Mouse (Mus musculus): ENCODE results near the gene Lzts3.

Gene Lzts3

DNA sequence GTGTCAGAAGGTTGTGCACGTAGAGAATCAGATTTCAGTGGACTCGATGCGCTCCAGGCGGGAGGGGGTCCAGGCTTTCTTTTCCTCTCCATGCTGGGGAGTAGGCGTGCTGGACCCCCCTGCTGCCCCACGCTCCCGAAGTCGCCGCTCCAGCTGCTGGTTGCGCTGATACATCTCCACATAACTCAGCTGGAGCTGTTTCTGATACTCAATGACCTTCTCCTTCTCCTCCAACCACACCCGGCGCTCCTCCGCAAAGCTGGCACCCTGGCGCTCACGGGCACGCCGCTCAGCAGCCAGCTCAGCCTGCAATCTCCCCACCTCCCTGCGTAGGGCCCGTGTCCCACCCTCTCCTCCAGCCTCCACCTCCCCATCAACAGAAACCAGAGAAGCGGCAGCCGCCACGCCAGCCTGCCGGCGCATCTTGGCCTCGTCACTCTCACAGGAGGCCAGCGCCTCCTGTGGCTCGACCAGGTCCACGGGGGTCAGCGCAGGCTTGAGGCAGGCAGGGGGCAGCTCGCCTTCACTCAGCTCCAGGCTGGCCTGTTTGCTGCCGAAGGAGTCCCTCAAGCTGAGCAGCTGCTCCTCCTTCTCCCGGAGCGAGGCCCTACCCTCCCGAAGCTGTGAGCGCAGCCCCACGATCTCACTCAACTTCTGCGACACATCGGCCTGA lies 7.7 kb downstream of the Lzts3 start:
- no peak for DNase-seq

GRCm38 (mm10) chr2:130634006-130634738 lies 8.4 kb downstream of the Lzts3 start:
- DNase-seq = no peak

DNA sequence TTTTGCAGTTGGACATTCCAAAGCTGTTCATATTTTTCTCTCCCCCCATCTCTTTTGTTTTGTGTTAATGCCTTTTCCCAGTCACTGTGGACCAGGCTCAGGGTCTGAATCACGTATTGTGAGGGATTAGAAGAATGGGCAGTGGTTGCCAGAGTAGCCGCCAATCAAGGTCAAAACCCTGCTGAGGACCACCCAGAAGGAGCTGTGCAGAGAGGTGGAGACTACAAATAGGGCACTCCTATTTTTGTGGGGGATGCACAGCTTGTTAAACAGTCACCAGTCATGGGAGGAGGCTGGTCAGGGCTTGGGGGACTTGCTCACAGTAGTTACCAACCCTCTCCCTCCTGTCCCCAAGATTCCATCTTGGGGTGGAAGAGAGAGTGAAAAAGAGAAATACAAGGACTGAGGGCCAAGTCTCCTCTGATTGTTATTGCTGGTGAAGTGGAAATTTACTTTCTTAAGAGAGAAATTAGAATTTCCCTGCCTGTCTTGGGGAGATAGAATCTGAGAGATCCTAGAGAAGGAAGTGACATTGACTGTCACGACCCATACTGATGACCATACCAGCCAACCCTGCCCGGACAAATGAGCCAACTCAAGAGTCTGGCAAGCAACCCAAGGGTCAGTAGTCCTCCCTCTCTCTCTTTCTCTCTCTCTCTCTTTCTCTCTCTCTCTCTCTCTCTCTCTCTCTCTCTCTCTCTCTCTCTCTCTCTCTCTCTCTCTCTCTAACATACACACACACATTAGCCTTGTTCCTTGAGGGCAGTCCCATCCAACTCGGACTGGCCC lies 9.5 kb downstream of the Lzts3 start:
- no peak for DNase-seq

DNA sequence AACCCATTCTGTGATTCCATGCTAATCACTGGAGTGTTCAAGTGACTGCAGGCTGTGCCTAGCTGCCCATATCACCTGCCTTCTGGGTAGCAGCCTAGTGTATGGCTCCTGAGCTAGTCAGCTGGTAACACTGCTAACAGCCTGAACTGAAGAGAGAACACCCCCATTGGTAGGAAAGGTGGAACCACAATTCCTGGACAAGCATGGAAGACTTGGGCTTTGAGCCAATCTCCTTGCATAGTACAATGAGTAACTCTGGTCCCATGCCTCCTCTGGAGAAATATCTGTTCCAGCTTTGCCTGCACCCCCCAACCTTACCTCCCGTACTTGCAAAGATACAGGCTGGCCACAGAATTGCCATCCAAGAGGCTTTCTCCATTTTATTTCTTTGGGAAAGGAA lies 10.2 kb downstream of the Lzts3 start:
- DNase-seq = no peak

GRCm38 (mm10) chr2:130629839-130630203 lies 12.8 kb downstream of the Lzts3 start, which contains the start of the genes Fastkd5 and Ubox5:
Gene Fastkd5, minus strand, starts transcription at chr2:130630027.
Gene Ubox5, minus strand, starts transcription at chr2:130630038.
- peak; percentile 96 for DNase-seq

GRCm38 (mm10) chr2:130629080-130629838 lies 13.3 kb downstream of the Lzts3 start:
- no peak for DNase-seq

GRCm38 (mm10) chr2:130628424-130628823 lies 14.2 kb downstream of the Lzts3 start:
- DNase-seq = no peak

DNA sequence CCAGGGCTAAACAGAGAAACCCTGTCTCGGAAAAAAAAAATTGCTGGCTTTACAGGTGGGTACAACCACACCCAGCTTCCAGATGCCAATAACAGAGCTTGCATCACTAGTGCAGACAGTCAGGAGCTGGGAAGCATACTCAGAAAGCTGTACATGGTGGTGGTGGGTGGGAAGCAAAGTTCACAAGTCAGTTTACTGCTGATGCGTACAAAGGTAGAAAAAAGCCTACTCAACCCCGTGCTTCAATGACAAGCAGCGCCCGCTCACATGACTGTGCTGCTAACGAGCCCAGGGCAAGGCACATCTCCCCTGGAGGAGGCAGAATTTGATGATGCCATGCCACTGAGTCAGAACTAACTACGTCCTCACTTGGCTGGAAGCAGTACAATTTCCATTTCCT lies 23.6 kb downstream of the Lzts3 start:
- DNase-seq = no peak

GRCm38 (mm10) chr2:130613091-130613490 lies 29.5 kb downstream of the Lzts3 start:
- DNase-seq = peak; percentile 45

DNA sequence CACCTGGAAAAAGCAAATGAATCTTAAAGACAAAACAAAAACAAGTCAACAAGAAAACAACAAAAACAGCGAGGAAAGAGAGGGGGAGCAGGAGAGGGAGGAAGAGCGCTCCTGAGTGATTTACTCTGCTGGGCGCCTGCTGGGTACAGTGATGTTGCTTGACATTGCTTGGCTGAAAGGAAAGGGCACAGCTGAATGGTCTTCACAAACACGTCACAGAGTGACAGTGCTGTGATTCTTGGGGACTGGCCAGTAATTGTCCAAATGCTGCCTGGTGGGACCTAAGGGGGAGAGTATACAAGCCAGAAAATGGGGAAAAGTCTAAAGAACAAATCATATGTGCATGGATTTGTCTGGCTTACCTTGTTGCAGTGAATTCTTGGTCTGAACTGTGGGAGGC lies 40.4 kb downstream of the Lzts3 start:
- peak; percentile 32 for DNase-seq

DNA sequence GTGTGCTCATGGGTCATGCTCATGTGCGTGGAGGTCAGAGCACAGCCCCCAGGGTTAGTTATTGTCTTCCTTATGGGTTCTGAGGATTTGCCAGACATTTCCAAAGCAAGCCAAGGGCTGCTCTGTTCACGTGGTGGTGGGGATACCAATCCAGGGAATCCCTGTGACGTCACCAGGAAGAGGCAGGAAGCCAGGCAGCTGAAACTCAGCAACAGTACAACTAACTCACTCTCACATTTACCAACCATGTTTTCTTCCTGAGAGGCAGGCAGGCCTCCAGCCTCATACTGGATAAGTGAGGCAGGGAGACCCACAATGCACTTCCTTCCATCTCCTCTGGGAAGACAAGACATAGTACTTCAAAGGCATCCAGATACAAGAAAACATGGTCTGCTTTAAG lies 44.2 kb downstream of the Lzts3 start:
- no peak for DNase-seq

DNA sequence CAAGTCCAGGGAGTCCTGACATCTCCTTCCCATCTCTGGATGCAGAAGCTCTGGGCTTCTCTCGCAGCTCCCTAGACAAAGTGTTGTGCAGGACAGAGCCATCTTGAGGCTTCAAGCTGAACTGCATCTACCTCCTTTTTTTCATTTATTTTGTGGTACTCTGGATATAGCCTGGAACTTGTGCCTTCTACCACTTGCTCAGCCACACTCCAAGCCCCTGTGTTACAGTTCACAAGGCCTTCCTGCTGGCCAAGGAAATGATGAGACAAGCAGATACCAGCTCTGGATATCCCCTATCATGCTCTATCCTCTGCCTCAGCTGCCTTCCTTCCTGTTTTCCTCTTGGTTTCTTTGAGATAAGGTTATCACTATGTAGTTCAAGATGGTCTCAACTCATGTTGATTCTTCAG lies 45.0 kb downstream of the Lzts3 start:
- DNase-seq = peak; percentile 52

- DNase-seq = no peak
Measured at GRCm38 (mm10) chr2:130595596-130595995, 47.0 kb downstream of the Lzts3 start.

DNA sequence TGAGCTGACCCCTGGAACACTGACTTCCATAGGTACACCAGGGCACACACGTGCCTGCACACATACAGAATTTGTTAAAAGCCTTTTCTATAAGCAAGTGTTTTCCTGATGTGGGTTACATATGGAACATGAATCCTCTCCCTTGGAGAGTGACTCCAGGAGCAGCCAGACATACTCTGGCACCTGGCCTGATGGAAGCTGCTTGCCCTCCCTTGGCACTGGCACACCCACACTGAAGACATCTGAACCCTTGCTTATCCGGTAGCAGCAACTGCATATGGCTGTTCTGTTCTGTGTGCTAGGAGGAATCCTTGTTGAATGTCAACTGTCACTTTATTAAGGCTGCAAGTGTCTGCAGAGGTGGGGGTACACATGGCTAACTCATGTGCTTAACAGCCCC lies 51.6 kb downstream of the Lzts3 start:
- no peak for DNase-seq

DNA sequence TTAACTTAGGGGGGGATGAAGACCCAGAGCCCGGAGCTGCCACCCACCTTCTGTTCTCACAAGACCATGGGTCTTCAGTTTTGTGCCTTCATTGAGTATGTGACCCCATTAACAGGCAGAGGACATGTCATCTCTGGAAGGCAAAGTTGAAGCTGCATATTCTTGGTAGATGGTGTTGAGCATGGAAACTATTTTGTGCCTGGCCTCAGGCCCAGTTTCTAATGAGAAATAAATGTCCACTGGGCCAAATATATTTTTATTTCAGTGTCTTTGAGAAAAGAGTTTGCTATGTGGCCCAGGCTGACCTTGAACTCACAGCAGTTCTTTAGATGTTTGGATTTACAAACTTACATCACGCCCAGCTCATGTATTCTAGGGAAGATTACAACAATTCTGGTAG lies 52.8 kb downstream of the Lzts3 start:
- no peak for DNase-seq

DNA sequence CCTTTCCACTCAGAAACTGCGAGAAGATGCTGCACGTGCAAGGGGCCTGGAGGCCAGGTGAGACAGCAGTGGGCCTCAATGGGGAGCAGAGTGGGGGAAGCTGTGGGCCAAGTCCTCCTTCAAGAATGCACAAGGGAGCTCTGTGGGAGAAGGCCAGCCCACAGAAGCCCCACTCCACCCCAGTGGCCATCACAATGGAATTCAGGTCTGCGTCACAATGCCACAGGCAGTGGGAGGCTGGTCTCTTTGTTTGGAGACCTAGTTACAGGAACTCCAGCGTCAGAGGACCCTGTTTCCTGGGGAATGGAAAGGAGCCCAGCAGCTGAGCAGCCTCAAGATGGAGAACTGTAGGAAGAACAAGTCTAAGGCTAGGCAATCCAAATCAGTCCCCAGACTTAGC lies 53.4 kb downstream of the Lzts3 start:
- no peak for DNase-seq

DNA sequence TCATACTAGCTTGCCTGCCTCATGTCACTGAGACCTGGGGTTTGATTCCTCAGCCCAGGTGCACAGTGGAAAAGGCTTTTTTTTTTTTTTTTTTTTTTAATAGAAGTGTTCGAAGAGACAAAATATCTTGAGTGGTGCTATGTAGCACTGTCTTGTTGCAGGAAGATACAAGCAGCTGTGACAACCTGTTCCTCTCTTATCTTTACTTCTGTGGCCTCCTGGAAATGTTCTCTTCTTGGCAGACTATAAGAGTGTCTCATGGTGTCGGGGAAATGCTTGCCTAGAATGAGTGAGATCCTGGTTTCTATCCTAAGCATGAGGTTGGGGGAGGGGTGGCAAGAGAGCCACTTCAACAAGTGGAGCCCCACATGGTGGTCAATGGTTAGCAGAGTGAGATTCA lies 54.2 kb downstream of the Lzts3 start:
- no peak for DNase-seq

GRCm38 (mm10) chr2:130586016-130586415 lies 56.6 kb downstream of the Lzts3 start:
- DNase-seq = no peak

DNA sequence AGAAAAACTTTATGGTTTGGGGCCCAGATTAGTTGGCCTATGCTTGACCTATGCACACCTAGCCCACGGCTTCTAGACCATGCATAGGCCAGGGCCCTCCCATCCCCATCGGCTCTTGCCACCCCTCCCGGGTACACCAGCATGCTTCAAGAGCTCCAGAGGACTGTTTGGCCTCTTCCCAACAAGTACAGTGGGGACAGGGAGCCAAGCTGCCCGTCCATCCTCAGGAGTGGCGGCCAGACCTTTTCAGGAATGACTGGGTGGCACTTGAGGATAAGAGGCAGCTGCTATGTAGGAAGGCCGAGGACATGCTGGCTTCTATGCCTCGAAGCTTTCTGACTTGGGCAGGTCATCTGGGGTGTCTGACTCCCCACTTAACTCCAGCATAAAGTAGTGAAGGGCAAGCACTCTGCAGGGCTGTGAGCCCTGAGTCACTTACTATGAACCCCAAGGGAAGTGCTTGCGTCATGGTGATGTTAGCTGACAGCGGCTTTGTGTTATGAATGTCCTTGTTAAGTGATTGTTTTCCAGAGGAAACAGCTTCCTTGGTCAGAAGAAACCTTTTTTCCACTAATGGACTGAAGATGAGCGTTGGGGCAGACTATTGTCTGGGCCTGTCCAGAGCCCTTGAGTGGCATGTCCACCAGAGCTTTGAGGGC lies 58.6 kb downstream of the Lzts3 start:
- DNase-seq = peak; percentile 56
